Mouse (Mus musculus) cerebellum, adult 2 months (tissue): ENCODE measurements around the gene Wfikkn1.

ENCODE experiments used
- CTCF ChIP-seq: fragments of 200-500 bp; IDR thresholded peaks from 2 replicates; pipeline ENCODE4 v1.5.1; 2011; ENCODE audit warnings: low read depth, mild to moderate bottlenecking, control low read depth, low read length, moderate library complexity, borderline replicate concordance; ENCODE audit not compliant: insufficient read depth
- POLR2A ChIP-seq: fragments of 200-500 bp; IDR thresholded peaks from 2 replicates; pipeline ENCODE4 v1.6.1; 2011; ENCODE audit warnings: low read length, control low read depth, borderline replicate concordance; ENCODE audit not compliant: insufficient read depth

DNA sequence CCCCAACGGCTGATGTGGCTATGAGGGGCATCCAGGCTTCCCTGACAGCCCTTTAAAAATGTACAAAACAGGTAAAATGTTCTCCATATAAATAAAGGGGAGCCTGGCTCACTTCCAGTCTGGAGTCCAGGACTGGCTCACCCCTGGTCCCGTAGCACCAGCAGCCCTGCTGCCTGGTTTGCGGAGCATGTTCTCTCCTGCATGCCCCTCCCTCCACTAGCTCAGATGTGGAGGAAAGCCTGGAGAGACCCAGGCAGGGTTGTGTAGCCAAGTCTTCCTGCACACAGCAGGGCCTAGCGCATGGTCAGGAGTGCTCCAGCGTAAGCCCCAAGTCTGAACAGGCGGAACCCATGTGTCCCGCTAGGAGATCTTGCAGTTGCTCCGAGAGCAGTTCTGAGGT is 2.6 kb upstream of the Wfikkn1 start:
- TF ChIP-seq POLR2A (no peak), CTCF (no peak)
